Mouse (Mus musculus): ENCODE measurements around the gene Dnph1. TPM values are rescaled to one million over a fixed set of nuclear protein-coding genes. Genes with fewer than 3 reads are reported as not detected.

The Dnph1 gene
- total RNA-seq (2023): 1 to 10 TPM; 3.7 to 5.4 TPM

DNA sequence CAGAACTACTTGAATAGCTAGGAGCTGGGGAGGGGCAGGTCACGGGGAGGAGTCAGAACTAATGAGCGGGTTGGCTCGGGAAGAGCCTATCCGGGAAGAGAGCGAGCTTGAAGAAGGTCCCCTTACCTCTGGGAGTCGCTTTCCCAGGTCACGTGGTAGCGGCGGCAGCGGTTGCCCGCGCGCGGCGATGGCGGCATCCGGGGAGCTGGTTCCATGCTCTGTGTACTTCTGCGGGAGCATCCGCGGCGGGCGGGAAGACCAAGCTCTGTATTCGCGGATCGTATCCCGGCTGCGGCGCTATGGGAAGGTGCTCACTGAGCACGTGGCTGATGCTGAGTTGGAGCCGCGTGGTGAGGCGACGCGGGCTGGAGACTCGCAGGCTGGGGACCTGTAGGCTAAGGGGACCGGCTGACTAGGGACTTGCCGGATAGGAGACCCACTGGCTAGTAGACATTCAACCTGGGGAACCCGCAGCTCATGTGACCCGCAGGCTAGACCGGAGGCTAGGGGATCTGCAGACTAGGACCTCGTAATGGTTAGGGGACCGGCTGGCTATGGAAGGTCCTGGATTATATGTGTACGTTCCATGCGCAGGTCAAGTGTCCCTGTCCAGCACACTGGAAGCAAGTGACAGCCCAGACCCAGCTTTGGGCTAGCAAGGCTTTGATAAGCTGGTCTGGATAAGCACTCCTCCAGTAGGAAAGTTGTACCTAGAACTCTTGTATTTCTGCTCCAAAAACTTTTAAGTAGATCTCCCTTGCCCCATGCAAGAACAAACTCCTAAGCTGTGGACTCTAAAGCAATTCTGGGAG is at the start of gene Dnph1:
Gene Dnph1, plus strand, starts transcription at position 89 of the 812 bp plus-strand sequence.

DNA sequence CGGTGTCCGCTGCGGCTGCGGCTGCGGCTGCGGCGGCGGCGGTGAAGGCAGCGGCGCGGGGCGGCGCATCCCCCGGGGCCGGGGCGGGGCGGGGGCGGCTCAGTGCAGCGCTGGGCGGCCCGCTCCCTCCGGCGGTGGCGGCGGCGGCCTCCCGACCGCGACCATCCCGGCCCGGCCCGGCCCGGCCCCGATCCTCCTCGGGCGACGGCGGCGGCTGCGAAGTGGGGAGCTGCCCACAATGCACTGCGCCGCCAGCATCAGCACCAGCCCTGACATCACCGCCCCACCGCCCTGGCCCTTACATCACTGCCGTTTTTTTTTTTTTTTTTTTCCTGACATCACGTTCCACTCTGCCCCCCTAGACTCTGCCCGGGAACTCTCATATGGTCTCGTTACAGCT is 9.1 kb upstream of the Dnph1 start, which contains the start of gene Ttbk1:
Gene Ttbk1, minus strand, starts transcription at position 245 of the 400 bp plus-strand sequence.

DNA sequence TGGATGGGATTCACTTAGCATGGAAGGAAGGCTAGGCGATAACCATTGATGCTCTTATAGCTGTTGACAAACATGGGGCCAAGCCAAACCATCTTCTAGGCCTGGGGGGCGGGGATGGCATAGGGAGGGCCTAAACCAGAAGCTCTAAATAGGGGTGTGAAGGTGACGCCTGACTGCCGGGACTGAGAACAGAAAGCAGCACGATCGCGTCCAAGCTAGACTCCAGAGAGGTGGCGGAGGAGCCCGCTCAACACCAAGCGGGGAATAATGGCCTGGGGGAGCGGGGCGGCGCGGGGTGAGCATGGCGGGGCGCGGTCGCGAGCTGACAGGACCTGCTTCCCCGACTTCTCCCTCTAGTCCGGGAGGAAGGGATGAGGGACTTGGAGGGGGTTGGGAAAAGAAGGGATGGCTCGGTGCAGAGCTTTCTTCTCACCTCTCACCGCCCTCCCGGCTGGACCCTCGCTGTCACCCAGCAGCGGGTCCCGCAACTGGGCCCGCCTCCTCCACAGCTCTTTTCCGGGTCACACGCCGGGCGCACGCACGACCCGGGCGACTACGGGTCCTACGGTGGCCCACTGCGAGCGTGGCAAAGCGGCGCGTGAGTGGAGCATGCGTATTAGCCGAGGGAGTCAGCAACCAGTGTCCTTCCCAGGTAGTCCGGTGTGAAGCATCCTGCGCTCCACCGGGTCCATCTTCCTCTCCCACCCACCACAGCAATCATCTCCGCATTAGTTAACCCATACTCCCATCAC is 49.5 kb downstream of the Dnph1 start, which contains the start of gene Cul9:
Gene Cul9, minus strand, starts transcription at position 576 of the 752 bp plus-strand sequence.

Other genes starting within 250 kb of the Dnph1 start
- gene Polr1c, start 248.7 kb upstream of the Dnph1 start, total RNA-seq (2023): 10 to 100 TPM; 20.6 to 23.0 TPM
- gene Yipf3, start 248.6 kb upstream of the Dnph1 start, total RNA-seq (2023): 10 to 100 TPM; 86.2 to 94.1 TPM
- 1 to 10 TPM; 1.0 to 1.2 TPM for gene Lrrc73, start 243.2 kb upstream of the Dnph1 start, total RNA-seq (2023)
- 10 to 100 TPM; 23.3 to 27.7 TPM for gene Tjap1, start 213.7 kb upstream of the Dnph1 start, total RNA-seq (2023)
- gene Dlk2, start 199.3 kb upstream of the Dnph1 start, total RNA-seq (2023): not detected
- gene Abcc10, start 168.4 kb upstream of the Dnph1 start, total RNA-seq (2023): 1 to 10 TPM; 5.3 to 5.9 TPM
- 1 to 10 TPM; 5.0 to 9.9 TPM for gene Zfp318, start 113.0 kb upstream of the Dnph1 start, total RNA-seq (2023)
- not detected for gene Crip3, start 67.8 kb upstream of the Dnph1 start, total RNA-seq (2023)
- gene Slc22a7, start 58.3 kb upstream of the Dnph1 start, total RNA-seq (2023): not detected
- gene Ttbk1, start 9.0 kb upstream of the Dnph1 start, total RNA-seq (2023): not detected
- gene Cul9, start 49.7 kb downstream of the Dnph1 start, total RNA-seq (2023): 1 to 10 TPM; 3.3 to 4.3 TPM
- 10 to 100 TPM; 51.5 to 56.3 TPM for gene Srf, start 59.5 kb downstream of the Dnph1 start, total RNA-seq (2023)
- gene Ptk7, start 132.8 kb downstream of the Dnph1 start, total RNA-seq (2023): under 1 TPM; 0.33 to 0.57 TPM
- gene Klc4, start 149.3 kb downstream of the Dnph1 start, total RNA-seq (2023): 10 to 100 TPM; 22.9 to 26.0 TPM
- 10 to 100 TPM; 22.4 to 22.6 TPM for gene Mrpl2, start 149.5 kb downstream of the Dnph1 start, total RNA-seq (2023)
- 1 to 10 TPM; 3.5 to 3.6 TPM for gene Cul7, start 153.6 kb downstream of the Dnph1 start, total RNA-seq (2023)
- gene Rrp36, start 177.6 kb downstream of the Dnph1 start, total RNA-seq (2023): 10 to 100 TPM; 13.3 to 16.9 TPM
- gene Mea1, start 182.1 kb downstream of the Dnph1 start, total RNA-seq (2023): 10 to 100 TPM; 41.6 to 50.6 TPM
- gene Klhdc3, start 184.2 kb downstream of the Dnph1 start, total RNA-seq (2023): 10 to 100 TPM; 48.5 to 51.8 TPM
- gene Ppp2r5d, start 208.4 kb downstream of the Dnph1 start, total RNA-seq (2023): 10 to 100 TPM; 24.7 to 30.7 TPM
- gene Pex6, start 214.8 kb downstream of the Dnph1 start, total RNA-seq (2023): 10 to 100 TPM; 19.7 to 20.7 TPM
- gene Gnmt, start 232.5 kb downstream of the Dnph1 start, total RNA-seq (2023): 1 to 10 TPM; 3.2 to 4.0 TPM